Comparison of ENCODE assay signal across 14 mouse cellular contexts in the genomic region with DNA sequence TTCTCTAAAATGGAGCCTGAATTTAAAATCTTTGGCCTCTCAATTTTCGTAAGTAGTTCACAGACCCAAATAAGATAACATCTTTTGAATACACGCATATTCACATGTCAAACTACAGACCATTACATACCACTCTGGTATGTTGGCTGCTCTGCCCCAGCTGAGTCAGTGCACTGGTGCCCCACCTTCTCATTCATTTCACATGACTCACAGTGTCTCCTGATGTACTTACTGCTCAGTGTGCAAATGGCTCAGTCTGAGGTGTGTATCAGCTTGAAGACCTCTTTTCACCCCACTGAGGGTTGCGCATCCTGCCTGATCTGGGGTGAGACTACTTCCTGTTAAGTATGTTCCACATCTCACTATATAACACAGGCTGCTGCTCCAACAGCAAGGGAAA.
A peak's percentile ranks its signal among the peaks of the same experiment; 100 is the strongest.
DNase-seq lines count a peak whose midpoint lies in the region.
"Had no signal": no experiment of that assay in that cellular context is flagged by ENCODE, and none has a peak within 500 bp of the region (broad histone marks: within the 10 kb centered on the region; RNA-seq: fewer than 3 reads in every experiment).

No protein-coding gene starts in this region.

- peak; percentile 29 for DNase-seq in thymus, postnatal 14 days
- no peak for DNase-seq in thymus, postnatal 25 days
- peak; percentile 49 for DNase-seq in MN1 (ENCODE audit: low spot score)
- peak; percentile 16 for DNase-seq in R1 (ENCODE audit: low read depth, low spot score)
- peak; percentile 18 for DNase-seq in urinary bladder, postnatal 25 days (ENCODE audit: low spot score)
- DNase-seq in right cerebral cortex, postnatal 36 days (ENCODE audit: low spot score in 2 of 2), result no peak
- DNase-seq in right cerebral cortex, adult 18-20 months, result no peak
- DNase-seq: adrenal gland, adult 2 months; cerebellum, adult 9-11 months; heart, postnatal 14 days; kidney, adult 9 months; kidney, postnatal 25 days; lung, postnatal 14 days; retina, postnatal 1 day had no signal

Comparison
In these comparisons a context has a peak if more than half of its experiments do, and no peak if none do; other contexts are left out.
1. DNase-seq: peak in thymus, postnatal 14 days (single experiment), MN1 (single experiment), R1 (single experiment) and urinary bladder, postnatal 25 days (single experiment); none in thymus, postnatal 25 days (single experiment), right cerebral cortex, postnatal 36 days (0 of 2) and right cerebral cortex, adult 18-20 months (single experiment).